Comparison of ENCODE assay signal across 9 mouse cellular contexts in the genomic region with DNA sequence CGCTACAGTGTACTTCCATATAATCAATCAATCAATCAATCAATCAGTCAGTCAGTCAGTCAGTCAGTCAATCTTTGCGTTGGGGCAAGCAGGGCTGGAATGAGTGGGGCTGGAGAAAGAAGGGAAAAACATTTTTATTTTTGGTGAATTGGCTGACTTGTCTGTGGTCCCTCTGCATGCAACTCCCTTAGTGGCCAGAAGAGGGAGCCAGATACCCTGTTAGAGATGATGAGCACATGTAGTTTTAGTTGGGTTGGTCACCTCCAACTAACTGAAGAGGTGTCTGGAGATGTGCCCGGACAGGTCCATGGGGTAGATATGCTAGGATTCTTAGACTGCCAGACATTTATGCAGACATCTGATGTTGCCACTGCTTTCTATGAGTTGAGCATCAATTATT. TPM values are rescaled to one million over a fixed set of nuclear protein-coding genes. Genes with fewer than 3 reads are reported as not detected.
DNase-seq lines count a peak whose midpoint lies in the region; ATAC-seq and TF ChIP-seq lines count a peak whose summit lies in the region.
"Had no signal": no experiment of that assay in that cellular context is flagged by ENCODE, and none has a peak within 500 bp of the region (broad histone marks: within the 10 kb centered on the region; RNA-seq: fewer than 3 reads in every experiment).

No protein-coding gene starts in this region.

- TF ChIP-seq CTCF in hindbrain, postnatal 0 days (IDR thresholded peaks at IDR 0.05; ENCODE audit: low read depth) = peak; percentile 95

- no peaks in the 10 kb centered on the region for H3K27me3 ChIP-seq in intestine, embryonic 14.5 days (replicated peaks; ENCODE audit: control insufficient read depth, insufficient read depth, low read length)
- H3K27me3 ChIP-seq in intestine, embryonic 16.5 days (replicated peaks; ENCODE audit: control insufficient read depth, insufficient read depth, low read length) = no peaks in the 10 kb centered on the region
- no peaks in the 10 kb centered on the region for H3K27me3 ChIP-seq in hindbrain, postnatal 0 days (ENCODE audit: insufficient read depth, low read length)

- H3K27ac ChIP-seq in intestine, embryonic 14.5 days (ENCODE audit: low read depth) = no peak overlapping the region
- H3K27ac ChIP-seq in intestine, embryonic 16.5 days (ENCODE audit: low read length) = no peak overlapping the region
- no peak overlapping the region for H3K27ac ChIP-seq in hindbrain, postnatal 0 days

- DNase-seq in intestine, embryonic 14.5 days (ENCODE audit: low spot score) = peak; percentile 78
- peak; percentile 57 to 89 for DNase-seq in adrenal gland, adult (ENCODE audit: inconsistent age in 2 of 2, low spot score in 1 of 2)
- peak; percentile 85 for DNase-seq in hindbrain, postnatal 0 days (ENCODE audit: low spot score)
- DNase-seq in left cerebral cortex, postnatal 4 days = peak; percentile 66
- DNase-seq in retina, postnatal 7 days (ENCODE audit: low read depth, low spot score) = peak; percentile 40
- DNase-seq in urinary bladder, postnatal 4 days (ENCODE audit: low spot score in 2 of 2) = peak; percentile 26 to 67

- H3K4me2 ChIP-seq in intestine, embryonic 14.5 days (ENCODE audit: low read length) = no peak overlapping the region
- no peak overlapping the region for H3K4me2 ChIP-seq in intestine, embryonic 16.5 days (ENCODE audit: low read depth, low read length)
- no peak overlapping the region for H3K4me2 ChIP-seq in hindbrain, postnatal 0 days (ENCODE audit: low read depth, low read length)

- WGBS in intestine, embryonic 14.5 days = 34% methylated on average over 3 of the region's 3 CpGs
- WGBS in intestine, embryonic 16.5 days = 44% methylated on average over 3 of the region's 3 CpGs
- 44% methylated on average over 3 of the region's 3 CpGs for WGBS in hindbrain, postnatal 0 days

- no peak overlapping the region for H3K9ac ChIP-seq in intestine, embryonic 14.5 days (ENCODE audit: low read length)
- H3K9ac ChIP-seq in intestine, embryonic 16.5 days (ENCODE audit: low read depth, low read length) = no peak overlapping the region
- no peak overlapping the region for H3K9ac ChIP-seq in hindbrain, postnatal 0 days (replicated peaks; ENCODE audit: low read length)

- no peaks in the 10 kb centered on the region for H3K9me3 ChIP-seq in intestine, embryonic 14.5 days (ENCODE audit: control insufficient read depth, low read length)
- H3K9me3 ChIP-seq in intestine, embryonic 16.5 days (ENCODE audit: control insufficient read depth, low read length) = no peaks in the 10 kb centered on the region
- no peaks in the 10 kb centered on the region for H3K9me3 ChIP-seq in hindbrain, postnatal 0 days (ENCODE audit: low read length)

- no peaks in the 10 kb centered on the region for H3K36me3 ChIP-seq in intestine, embryonic 14.5 days (ENCODE audit: control insufficient read depth, insufficient read depth, low read length)
- no peaks in the 10 kb centered on the region for H3K36me3 ChIP-seq in intestine, embryonic 16.5 days (ENCODE audit: control insufficient read depth, insufficient read depth, low read length)
- H3K36me3 ChIP-seq in hindbrain, postnatal 0 days (ENCODE audit: insufficient read depth, low read length) = no peaks in the 10 kb centered on the region

- no peak overlapping the region for H3K4me3 ChIP-seq in intestine, embryonic 14.5 days (ENCODE audit: low read depth, low read length)
- no peak overlapping the region for H3K4me3 ChIP-seq in intestine, embryonic 16.5 days (ENCODE audit: low read length)
- H3K4me3 ChIP-seq in hindbrain, postnatal 0 days (ENCODE audit: low read length) = no peak overlapping the region

- intact Hi-C loops in left cerebral cortex, postnatal 4 days (cut with DNase I) = no loop called here

- H3K4me1 ChIP-seq in intestine, embryonic 14.5 days (replicated peaks; ENCODE audit: control insufficient read depth, insufficient read depth, low read length) = no peaks in the 10 kb centered on the region
- H3K4me1 ChIP-seq in intestine, embryonic 16.5 days (ENCODE audit: control insufficient read depth, insufficient read depth, low read length) = no peaks in the 10 kb centered on the region
- no peaks in the 10 kb centered on the region for H3K4me1 ChIP-seq in hindbrain, postnatal 0 days (ENCODE audit: insufficient read depth, low read length)

- ATAC-seq in intestine, embryonic 14.5 days (replicated peaks; ENCODE audit: low FRiP score, low TSS enrichment, low read depth) = no peak
- ATAC-seq in intestine, embryonic 16.5 days = no peak
- ATAC-seq in common myeloid progenitor, adult 5-6 weeks (replicated peaks; ENCODE audit: low read depth, poor library complexity, severe bottlenecking) = peak; percentile 73
- no peak for ATAC-seq in hindbrain, postnatal 0 days

RNA-seq across cellular contexts. Expression of a gene that starts 18.1 kb away (rescaled TPM):
- not detected in 2 replicates for polyA plus RNA-seq in intestine, embryonic 14.5 days (2014; fragmentation: Nextera tagmentation; extraction: Ambion mirVana)
- not detected in 2 replicates for polyA plus RNA-seq in intestine, embryonic 16.5 days (2015; fragmentation: Nextera tagmentation; extraction: Ambion mirVana)
- total RNA-seq in common myeloid progenitor, adult 5-6 weeks (2017) = not detected in 2 replicates
- total RNA-seq in hindbrain, postnatal 0 days (2014; rRNA removed) = not detected in 2 replicates
- polyA plus RNA-seq in hindbrain, postnatal 0 days (2015; fragmentation: Nextera tagmentation; extraction: Ambion mirVana) = 0.21 TPM in 2 replicates
- not detected for total RNA-seq in left cerebral cortex, postnatal 4 days (2021)
- total RNA-seq: neutrophil, adult 5-6 weeks had no signal
